Mouse (Mus musculus): ENCODE results near the gene Panx1.

Gene Panx1

GRCm38 (mm10) chr9:15021156-15021555 is 24.1 kb downstream of the Panx1 start:
- no peak for DNase-seq

GRCm38 (mm10) chr9:15020561-15021080 is 24.7 kb downstream of the Panx1 start:
- DNase-seq: no peak

- DNase-seq: no peak
Measured at GRCm38 (mm10) chr9:15018756-15019131, 26.5 kb downstream of the Panx1 start.

GRCm38 (mm10) chr9:15017791-15018755 is 27.2 kb downstream of the Panx1 start:
- no peak for DNase-seq

- DNase-seq: peak; percentile 83
Measured at GRCm38 (mm10) chr9:15015223-15015956, 29.9 kb downstream of the Panx1 start.

GRCm38 (mm10) chr9:15007566-15007965 is 37.7 kb downstream of the Panx1 start:
- DNase-seq: peak; percentile 86

DNA sequence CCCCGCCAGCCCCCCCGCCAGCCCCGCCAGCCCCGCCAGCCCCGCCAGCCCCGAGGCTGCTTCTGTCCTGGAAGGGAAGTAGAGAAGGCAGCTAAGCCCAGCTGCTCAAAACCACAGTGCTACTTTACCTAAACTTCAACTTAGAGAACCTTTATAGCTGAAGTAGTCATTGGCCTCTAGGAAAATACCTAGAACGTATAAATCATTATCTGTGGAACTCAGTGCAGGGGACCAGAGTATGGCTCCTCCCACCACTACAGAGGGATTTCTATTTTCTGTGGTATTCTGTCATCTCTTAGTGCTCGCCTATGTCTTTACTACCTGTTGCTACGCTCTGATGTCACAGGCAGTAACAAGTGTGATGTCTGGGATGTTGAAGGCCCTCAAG is 41.0 kb downstream of the Panx1 start:
- no peak for DNase-seq

GRCm38 (mm10) chr9:15003676-15004297 is 41.5 kb downstream of the Panx1 start:
- DNase-seq: peak; percentile 26

DNA sequence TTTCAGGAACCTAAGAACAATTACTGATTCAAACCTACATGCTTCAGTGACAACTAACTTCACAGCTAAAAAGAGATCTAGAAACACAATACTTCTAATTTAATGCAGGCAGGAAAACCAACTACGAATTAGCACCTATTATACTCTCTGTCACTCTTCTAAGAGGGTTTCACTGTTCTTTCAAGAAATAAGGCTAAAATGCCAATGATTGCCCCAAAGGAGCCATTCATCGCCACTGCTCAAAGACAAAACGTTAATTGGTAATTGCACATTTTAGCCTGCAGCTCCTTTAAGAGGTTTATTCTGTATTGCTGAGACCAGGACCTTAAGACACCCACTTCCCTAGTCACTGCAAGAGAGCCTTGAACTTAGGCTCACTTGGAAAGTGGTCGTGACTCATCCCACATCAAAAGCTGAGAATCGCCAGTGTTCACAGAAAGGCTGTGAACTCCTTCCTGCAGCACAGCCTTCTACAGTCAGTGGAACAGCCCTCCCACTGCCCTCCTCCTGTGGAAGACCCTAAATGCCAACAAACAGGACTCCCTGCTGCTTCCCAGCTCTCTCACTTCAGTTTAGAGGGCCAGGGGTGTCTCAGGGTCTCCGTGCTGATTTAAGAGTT is 42.2 kb downstream of the Panx1 start:
- DNase-seq: no peak

DNA sequence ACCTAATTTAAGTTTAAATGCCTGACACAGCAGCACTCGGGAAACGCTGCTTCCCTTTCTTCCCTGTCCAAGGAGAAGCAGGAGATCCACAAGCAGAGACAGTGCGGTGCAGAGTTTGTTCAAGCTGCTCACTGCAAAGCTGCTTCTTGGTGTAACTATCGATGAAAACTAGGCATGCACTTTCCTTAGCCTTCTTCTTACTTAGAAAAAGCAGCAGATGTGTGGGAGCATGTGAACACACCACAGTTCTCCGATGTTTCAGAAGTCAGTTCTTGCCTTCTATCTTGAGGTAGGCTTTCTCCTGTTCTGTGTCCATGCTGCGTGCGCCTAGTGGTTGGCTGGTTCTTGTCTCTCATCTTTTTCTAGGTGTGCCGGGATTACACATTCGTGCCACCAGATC is 46.5 kb downstream of the Panx1 start:
- DNase-seq: no peak

- no peak for DNase-seq
Measured at GRCm38 (mm10) chr9:14997271-14998055, 47.8 kb downstream of the Panx1 start.

DNA sequence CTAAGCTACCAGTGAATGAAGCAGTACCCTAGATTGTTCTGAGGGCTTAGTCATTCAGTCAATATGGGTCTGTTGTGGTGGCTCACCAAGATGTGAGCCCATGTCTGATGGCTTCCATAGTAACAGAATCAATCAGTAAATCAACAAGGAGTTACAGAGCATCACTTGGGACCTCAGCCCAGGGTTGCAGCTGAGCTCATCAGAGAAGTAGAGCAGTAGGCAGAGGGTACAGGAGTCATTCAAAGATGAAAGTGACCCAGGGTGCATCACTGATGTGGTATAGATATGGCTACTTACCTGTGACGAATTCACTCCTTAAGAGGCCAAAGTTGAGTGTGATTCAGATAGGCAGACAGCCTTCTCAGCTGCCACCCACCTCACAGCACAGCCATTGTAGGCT is 49.8 kb downstream of the Panx1 start:
- no peak for DNase-seq

- no peak for DNase-seq
Measured at GRCm38 (mm10) chr9:14988606-14989293, 56.5 kb downstream of the Panx1 start.

DNA sequence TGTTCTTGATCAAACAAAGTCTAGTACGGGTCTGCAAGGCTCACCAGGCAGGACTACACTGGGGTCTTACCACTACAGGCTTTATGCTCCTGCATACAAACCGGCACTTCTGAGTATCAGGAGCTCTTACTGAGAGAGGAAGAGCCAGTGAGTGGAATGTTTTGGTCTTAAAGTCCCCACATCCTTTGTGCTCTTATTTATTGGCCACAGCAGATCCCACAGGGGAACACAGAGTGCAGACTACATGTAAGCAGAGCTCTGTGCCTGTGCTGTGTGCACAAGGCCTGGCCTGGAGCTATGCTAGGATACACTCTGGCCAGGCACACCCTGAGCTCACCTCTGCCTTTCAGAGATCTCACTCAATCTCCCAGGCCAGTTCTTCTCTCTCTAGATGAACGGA is 62.1 kb downstream of the Panx1 start:
- DNase-seq: no peak

- no peak for DNase-seq
Measured at GRCm38 (mm10) chr9:14982683-14983082, 62.6 kb downstream of the Panx1 start.

DNA sequence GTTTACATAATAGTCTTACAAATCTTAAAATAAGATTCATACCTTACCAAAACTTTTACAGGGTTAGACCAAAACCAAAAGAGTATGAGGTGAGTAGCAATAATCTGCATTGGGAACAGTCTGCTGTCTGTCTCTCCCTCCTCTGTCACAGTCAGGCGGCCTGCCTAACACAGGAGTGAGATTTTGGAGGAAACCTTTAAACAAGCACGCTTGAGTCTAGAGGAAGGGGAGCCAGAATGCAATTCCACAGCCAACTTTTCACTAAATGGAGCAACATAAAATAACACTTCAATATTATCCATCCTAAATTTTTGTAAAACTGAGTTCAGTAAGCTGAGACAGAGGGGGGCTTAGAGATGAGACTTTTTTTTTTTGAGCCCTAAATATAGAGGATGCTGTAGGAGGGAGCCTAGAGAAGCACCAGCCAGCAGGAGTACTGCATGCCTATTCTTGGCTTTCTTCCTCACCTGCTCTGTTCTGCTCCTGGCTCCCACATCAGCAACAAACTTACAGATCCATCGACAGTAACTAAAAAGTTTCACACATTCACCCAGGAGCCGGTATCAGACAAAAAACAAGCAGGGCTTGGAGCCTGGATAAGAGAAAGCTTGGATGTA is 63.6 kb downstream of the Panx1 start:
- no peak for DNase-seq

GRCm38 (mm10) chr9:14974251-14975232 is 70.7 kb downstream of the Panx1 start:
- no peak for DNase-seq

- DNase-seq: no peak
Measured at GRCm38 (mm10) chr9:14973762-14974161, 71.5 kb downstream of the Panx1 start.

- DNase-seq: no peak
Measured at GRCm38 (mm10) chr9:14970805-14971525, 74.3 kb downstream of the Panx1 start.
